Mouse (Mus musculus) monocyte, adult 5-6 weeks (primary cell): ENCODE data around the gene Il1r2. TPM values are rescaled to one million over a fixed set of nuclear protein-coding genes. Genes with fewer than 3 reads are reported as not detected.
A peak's percentile ranks its signal among the peaks of the same experiment; 100 is the strongest.

Experiments used
- ATAC-seq: fragments of 153-309, 156-312 bp; replicated peaks from 2 replicates; pipeline ENCODE4 v1.8.0; 2017; ENCODE audit warnings: mild to moderate bottlenecking; ENCODE audit not compliant: low TSS enrichment, insufficient number of reproducible peaks, severe bottlenecking, poor library complexity, low FRiP score
- total RNA-seq: library from RNA; stranded (forward); fragments of 200-1000, 200-491, 200-594 nt; gene quantifications from 3 replicates; pipeline ENCODE4 v1.2.3, GENCODE M21; 2017

The Il1r2 gene
- 1.9 to 14.1 TPM (median 8.8 TPM) in 3 replicates for total RNA-seq

DNA sequence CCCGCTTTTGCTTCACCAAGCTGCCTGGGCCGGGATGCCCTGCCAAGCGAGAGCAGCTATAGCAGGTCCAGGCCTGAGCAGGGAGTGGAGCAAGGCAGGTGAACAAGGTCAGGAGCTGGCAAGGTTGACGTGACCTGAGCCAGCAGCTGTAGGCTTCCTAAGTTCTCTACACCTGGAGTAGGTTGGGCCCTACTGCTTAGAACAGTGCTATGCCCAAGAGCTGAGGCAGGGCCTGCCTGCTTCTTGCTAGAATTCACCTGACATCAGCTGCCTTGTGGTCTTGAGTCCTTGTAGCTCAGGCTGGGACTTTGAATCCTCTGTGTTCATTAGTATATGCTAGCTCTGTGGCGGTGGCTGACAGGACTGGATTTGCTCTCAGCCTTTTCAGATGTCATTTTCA, at the start of gene Il1r2:
Gene Il1r2 (plus strand): TSS at position 301 of the 400 bp plus-strand sequence.
- ATAC-seq = no peak

GRCm38 (mm10) chr1:40024554-40025320, 49.1 kb upstream of the Il1r2 start:
- no peak for ATAC-seq

DNA sequence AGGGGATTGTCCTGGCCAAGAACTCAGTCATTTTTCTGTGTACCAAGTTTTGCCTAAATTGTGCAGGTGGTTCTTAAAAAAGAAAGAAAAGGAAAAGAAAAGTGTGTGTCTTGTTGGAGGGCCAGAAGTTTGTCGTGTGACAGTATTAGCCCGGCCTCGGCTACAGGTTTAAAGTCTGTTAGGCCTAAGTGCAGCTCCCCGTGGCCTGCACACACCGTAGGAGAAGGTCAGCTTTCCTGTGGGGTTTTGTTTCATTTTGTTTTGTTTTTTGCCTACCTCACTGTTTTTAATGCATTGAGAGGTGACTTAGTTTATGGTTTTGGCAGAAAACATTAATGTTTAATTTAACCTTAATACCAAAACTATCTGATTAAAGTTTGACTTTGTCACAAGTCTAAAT, 48.5 kb upstream of the Il1r2 start:
- ATAC-seq = no peak

DNA sequence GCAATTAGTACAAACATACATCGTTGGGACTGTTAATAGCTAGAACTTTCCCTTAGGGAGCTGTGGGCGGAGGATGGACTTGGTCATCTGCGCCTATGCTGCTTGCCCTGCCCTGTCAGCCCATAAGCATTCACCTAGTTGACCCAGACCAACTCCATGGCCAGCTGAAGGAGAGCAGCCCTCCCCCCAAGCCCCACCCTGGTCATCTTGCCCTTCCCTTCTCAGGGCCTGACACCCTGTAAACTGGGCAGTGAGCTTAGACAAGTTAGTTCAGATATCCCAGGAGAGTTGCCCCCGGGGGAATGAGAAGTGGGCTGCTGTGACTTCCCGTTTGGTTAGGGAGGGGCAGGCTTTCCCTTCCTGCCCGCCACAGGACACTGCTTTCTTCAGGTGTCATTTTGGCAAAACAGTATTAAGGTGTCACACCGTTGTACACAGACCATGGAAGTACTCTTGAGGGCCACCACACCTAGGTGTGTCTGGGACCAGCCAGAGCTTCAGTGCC, 46.7 kb upstream of the Il1r2 start:
- no peak for ATAC-seq

DNA sequence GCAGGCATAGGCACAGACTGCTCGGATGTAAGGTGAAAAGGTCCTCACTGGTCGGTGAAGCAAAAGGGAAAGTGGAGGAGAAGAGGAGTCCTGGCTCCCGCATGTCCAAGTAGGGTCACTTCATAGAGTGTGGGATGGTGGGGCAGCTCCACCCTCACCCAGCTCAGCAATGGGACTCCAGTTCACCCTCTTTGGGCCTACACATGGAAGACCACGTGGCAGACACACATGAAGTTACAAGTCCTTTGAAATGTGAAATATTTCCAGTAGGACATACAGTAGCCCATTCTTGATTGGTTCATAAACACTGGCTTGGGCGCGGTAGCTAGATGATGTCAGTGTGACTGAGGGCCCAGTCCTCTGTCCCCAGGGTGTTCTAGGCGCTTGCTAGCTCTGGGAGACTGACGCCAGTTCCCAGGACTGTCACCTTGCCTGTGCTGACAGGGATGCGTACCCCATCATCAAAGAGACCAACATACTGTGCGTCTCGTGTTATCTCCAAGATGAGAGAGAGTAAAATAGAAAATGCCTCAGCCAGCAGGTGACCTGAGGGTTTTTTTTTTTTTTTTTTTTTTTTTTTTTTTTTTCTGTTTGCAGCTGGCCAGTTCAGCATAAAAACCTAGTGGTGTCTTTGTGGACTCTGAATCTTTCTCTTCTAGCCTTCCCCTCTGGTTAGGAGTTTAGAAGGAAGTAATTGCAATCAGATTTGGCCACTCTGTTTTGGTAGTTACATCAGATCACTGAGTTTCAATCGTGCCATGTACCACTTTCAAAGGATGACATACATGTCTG, 45.5 kb upstream of the Il1r2 start:
- no peak; the same call in 1 of the 2 replicates for ATAC-seq

DNA sequence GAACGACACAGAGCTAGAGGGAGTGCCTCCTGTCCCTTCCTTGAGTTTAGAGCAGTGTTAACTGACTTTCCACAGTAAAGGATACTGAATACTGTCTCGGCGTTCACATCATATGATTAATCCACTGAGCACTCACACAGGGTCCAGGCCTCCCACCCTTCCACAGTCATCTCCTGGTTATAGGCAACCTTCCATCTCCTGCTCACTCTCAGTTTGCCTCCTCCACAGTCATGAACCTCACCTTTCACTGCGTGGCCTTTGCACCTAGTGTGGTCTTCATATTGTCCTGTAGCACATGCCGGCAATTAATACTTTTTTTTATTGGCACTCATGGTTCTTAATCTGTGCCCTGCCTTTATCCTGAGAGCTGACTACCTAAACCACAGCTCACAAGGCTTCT, 44.3 kb upstream of the Il1r2 start:
- ATAC-seq = no peak

- ATAC-seq = no peak
Observed at GRCm38 (mm10) chr1:40030287-40030975, 43.4 kb upstream of the Il1r2 start.

GRCm38 (mm10) chr1:40030976-40031356, 42.9 kb upstream of the Il1r2 start:
- no peak for ATAC-seq

DNA sequence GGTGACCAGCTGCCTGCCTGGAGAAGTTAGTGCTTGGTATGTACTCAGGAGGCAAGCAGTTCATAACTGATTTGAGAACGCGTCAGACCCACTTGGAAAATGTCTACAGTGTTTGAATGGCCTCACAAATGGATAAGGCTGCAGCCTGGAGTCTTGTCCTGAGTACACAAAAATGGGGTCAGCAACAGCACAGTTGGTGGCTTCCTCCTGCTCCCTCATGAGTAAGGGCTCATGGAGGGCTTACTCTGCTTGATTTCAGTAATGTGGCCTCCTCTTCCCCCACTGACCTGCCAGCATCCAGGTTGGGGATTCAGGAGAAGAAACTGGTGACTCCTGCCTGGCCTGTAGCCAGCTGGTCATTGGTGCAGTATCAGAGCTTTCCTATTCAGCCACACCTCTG, 42.3 kb upstream of the Il1r2 start:
- no peak for ATAC-seq

DNA sequence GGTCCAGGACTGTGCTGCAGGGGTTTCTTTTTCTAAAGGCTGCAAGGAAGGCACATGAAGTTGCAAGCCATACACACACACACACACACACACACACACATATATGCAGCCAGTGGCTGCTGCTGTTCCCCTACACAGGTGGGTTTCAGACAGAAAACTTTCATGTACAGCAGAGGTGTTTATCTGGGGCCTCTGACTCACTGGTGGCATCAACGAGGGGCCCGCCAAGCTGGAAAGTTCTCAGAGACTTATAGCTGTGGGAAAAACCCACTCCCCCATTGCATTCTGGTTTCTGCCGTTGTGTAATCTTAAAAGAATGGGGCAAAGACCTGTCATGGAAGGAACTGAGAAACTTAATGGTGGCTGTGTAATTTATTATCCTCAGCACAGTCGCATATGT, 40.6 kb upstream of the Il1r2 start:
- no peak for ATAC-seq

DNA sequence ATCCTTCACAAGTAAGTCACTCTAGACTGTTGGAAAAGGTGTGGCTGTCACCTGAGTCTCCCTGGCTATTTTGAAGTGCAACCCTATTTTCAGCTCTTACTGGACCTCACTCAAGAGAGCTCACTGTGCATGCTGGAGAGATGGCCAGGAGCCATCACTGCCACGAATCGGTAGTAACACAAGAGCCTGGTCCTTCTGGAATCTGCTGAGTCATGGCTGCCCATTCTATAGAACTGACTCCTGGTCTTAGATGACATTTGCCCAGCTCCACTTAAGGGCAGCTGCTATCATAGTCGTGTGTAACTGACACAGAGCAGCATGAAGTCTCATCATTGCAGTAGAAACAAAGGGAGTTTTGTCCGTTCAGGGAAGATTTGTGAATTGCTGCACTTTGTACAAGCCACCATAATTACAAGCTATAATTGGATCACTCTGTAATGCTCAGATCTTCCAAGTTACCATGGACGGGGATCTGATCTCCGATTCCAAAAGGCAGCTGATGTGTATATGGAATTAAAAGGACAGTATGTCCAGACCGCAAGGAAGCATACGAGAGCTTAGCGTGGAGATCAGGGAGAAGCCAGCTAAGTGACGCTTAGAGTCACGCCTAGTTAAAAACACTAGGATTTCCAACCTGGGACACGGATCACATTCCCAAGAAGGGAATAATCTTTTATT, 40.0 kb upstream of the Il1r2 start:
- no peak for ATAC-seq

DNA sequence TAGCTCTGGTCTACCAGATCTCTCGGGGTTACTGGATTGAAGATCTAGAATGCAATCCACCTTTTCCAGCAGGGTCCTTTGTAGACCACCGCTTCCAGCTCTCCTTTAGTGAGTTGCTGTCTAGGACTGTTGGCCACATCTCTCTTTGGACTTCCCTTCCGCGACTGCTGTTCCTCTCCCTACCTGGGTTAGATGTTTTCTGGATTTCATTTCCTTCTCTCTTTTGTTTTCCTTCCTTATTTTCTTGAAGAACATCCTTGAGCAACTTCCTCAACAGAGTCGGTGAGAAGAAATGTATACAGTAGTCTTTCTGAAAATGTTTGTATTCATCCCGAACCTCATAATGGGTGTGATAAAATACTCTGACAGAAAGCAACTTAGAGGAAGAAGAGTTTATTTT, 36.0 kb upstream of the Il1r2 start:
- no peak for ATAC-seq

- ATAC-seq = peak; percentile 35; the same call in 1 of the 2 replicates
Observed at GRCm38 (mm10) chr1:40045686-40046085, 28.2 kb upstream of the Il1r2 start.

GRCm38 (mm10) chr1:40046600-40046999, 27.3 kb upstream of the Il1r2 start:
- ATAC-seq = 0 out of 2 replicates have a peak, but pooled peaks have one; percentile 35

- peak; percentile 53; the same call in 1 of the 2 replicates for ATAC-seq
Observed at GRCm38 (mm10) chr1:40051157-40051556, 22.7 kb upstream of the Il1r2 start.

DNA sequence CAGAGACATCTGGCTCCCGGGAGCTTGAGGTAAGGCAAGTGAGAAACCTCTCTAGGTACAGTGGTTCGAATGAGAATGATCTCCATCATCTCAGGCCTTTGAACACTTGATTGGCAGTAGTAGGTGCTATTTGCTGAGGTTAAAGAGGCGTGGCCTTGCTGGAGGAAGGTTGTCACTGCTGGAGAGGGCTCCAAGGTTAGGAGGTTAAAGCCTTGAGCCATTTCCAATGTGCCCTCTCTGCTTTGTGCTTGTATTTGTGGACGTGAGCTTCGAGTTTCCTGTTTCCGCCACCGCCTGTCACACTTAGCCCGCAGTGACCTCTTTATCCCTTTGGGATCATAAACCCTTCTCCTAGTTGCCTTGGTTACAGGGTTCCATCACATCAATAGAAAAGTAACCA, 21.7 kb upstream of the Il1r2 start:
- no peak for ATAC-seq

GRCm38 (mm10) chr1:40053071-40053470, 20.8 kb upstream of the Il1r2 start:
- ATAC-seq = no peak

DNA sequence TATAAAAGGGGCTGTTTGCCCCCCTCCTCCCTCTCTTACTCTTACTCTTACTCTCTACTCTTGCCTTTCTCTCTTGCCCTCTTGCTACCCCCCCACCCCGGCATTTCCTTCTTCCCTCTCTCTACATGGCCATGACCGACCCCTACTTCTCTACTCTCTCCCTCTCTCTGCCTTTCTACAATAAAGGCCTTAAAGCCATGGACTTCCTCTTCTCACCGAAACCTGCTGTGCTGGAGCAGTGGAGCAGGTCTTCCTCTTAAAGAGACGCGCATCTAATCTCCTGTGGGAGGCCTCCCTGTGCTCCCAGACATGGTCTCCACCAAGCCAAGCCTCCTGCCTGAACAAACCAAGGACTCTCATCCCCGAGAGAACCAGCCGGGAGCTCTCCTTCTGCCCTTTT, 18.8 kb upstream of the Il1r2 start:
- no peak for ATAC-seq

DNA sequence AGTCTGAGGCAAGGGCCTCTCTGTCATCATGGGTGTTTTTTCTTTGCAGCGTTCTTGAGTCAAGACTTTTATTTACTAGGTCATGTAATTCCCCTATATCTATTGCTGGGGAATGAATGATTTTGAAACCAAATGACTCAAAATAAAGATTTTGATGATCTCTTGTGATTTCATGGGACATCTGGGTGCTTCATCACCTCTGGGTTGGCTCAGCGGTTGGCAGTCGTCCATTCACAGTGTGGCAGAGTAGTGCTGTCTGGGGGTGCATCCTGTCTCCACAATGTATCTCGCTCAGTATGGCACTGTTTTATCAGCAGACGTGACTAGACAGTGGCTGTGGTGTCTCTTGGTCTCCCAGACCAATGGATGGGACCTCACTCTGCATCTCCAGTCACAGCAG, 17.9 kb upstream of the Il1r2 start:
- no peak for ATAC-seq
